Mouse (Mus musculus) hindbrain, embryonic 14.5 days (tissue): ENCODE results near the gene Tst. TPM values are rescaled to one million over a fixed set of nuclear protein-coding genes. Genes with fewer than 3 reads are reported as not detected.
A peak's percentile ranks its signal among the peaks of the same experiment; 100 is the strongest.

Experiments used
- ATAC-seq: fragments of 200-750 bp; cut with Nextera tagmentation; 2 replicates; pipeline ENCODE4 v1.8.0; 2017; ENCODE audit warnings: moderate number of reproducible peaks, mild to moderate bottlenecking, moderate TSS enrichment, moderate library complexity; ENCODE audit not compliant: low FRiP score
- DNase-seq: peaks from one replicate; pipeline ENCODE4 v3.0.0-alpha.2; 2015; ENCODE audit warnings: low spot score
- H3K27ac ChIP-seq: fragments of 300-500 bp; sonication (generic); 2 replicates; pipeline ENCODE4 v1.5.1; 2014; ENCODE audit warnings: mild to moderate bottlenecking, moderate library complexity
- H3K27me3 ChIP-seq: fragments of 300-500 bp; sonication (generic); 2 replicates; pipeline ENCODE4 v1.6.1; 2014; ENCODE audit warnings: mild to moderate bottlenecking, low read length, mixed read lengths; ENCODE audit not compliant: control insufficient read depth, insufficient read depth
- H3K36me3 ChIP-seq: fragments of 300-500 bp; sonication (generic); replicated peaks from 2 replicates; pipeline ENCODE4 v1.6.1; 2014; ENCODE audit not compliant: control insufficient read depth, insufficient read depth
- H3K4me1 ChIP-seq: fragments of 300-500 bp; sonication (generic); replicated peaks from 2 replicates; pipeline ENCODE4 v1.6.1; 2014; ENCODE audit warnings: antibody characterized with exemption, low read length, mixed read lengths; ENCODE audit not compliant: control insufficient read depth, insufficient read depth
- H3K4me2 ChIP-seq: fragments of 300-500 bp; sonication (generic); replicated peaks from 2 replicates; pipeline ENCODE4 v1.6.1; 2014; ENCODE audit warnings: mild to moderate bottlenecking, moderate library complexity
- H3K4me3 ChIP-seq: fragments of 300-500 bp; sonication (generic); replicated peaks from 2 replicates; pipeline ENCODE4 v1.5.1; 2014; ENCODE audit warnings: mild to moderate bottlenecking, low read length
- H3K9ac ChIP-seq: fragments of 300-500 bp; sonication (generic); 2 replicates; pipeline ENCODE4 v1.6.1; 2014
- H3K9me3 ChIP-seq: fragments of 300-500 bp; sonication (generic); 2 replicates; pipeline ENCODE4 v1.6.1; 2016; ENCODE audit warnings: low read length; ENCODE audit not compliant: control insufficient read depth
- WGBS: fragments of 180-500 bp; shearing (Covaris S2); extraction: QIAGEN DNeasy Blood & Tissue Kit; methylation state at CpG from one replicate; pipeline ENCODE4 v1.1.7; 2014; 5-methylcytosine and 5-hydroxymethylcytosine counted together
- polyA plus RNA-seq: library from polyadenylated mRNA; unstranded; fragments of >200 nt; fragmentation: Nextera tagmentation; extraction: Ambion mirVana; gene quantifications from 2 replicates; pipeline ENCODE4 v1.2.1, GENCODE M21; 2014

Tst gene
- 21.4 and 23.7 TPM in 2 replicates for polyA plus RNA-seq

GRCm38 (mm10) chr15:78405517-78406211, at the start of gene Tst:
Gene Tst (minus strand): TSS chr15:78405907.
- Histone ChIP-seq H3K36me3 (no peaks in the 10 kb centered on the region), H3K4me1 (peaks cover 41% of the 10 kb centered on the region), H3K9ac (peak within 1 kb of the TSS; percentile 65), H3K27me3 (peaks cover 26% of the 10 kb centered on the region), H3K4me2 (peak within 1 kb of the TSS; percentile 91), H3K27ac (peak within 1 kb of the TSS; percentile 83), H3K9me3 (no peaks in the 10 kb centered on the region), H3K4me3 (peak within 1 kb of the TSS; percentile 55)
- ATAC-seq (peak; percentile 68), DNase-seq (peak; percentile 82)
- WGBS, result 1% methylated on average over 34 of the region's 34 CpGs

GRCm38 (mm10) chr15:78455168-78455567, 49.5 kb upstream of the Tst start:
- ATAC-seq, result no peak
- DNase-seq, result no peak
- no peak overlapping the region for H3K4me3 ChIP-seq
- no peaks in the 10 kb centered on the region for H3K9me3 ChIP-seq
- no peak overlapping the region for H3K9ac ChIP-seq
- WGBS, result 77% methylated on average over 4 of the region's 4 CpGs
- H3K4me1 ChIP-seq, result no peaks in the 10 kb centered on the region
- H3K36me3 ChIP-seq, result no peaks in the 10 kb centered on the region
- no peak overlapping the region for H3K4me2 ChIP-seq
- H3K27me3 ChIP-seq, result no peaks in the 10 kb centered on the region
- H3K27ac ChIP-seq, result no peak overlapping the region

- DNase-seq, result no peak
- Histone ChIP-seq H3K36me3 (no peaks in the 10 kb centered on the region), H3K9ac (no peak overlapping the region), H3K4me2 (no peak overlapping the region), H3K27ac (no peak overlapping the region), H3K4me1 (0 out of 2 replicates have a peak, but pooled peaks cover 5% of the 10 kb centered on the region), H3K4me3 (no peak overlapping the region), H3K9me3 (no peaks in the 10 kb centered on the region), H3K27me3 (no peaks in the 10 kb centered on the region)
- ATAC-seq, result no peak
- WGBS, result 87% methylated on average over 3 of the region's 3 CpGs
These were observed 47.2 kb upstream of the Tst start for GRCm38 (mm10) chr15:78452929-78453328.

GRCm38 (mm10) chr15:78451201-78451600, 45.5 kb upstream of the Tst start:
- Histone ChIP-seq H3K9me3 (no peaks in the 10 kb centered on the region), H3K4me2 (no peak overlapping the region), H3K4me1 (0 out of 2 replicates have a peak, but pooled peaks cover 6% of the 10 kb centered on the region), H3K27ac (no peak overlapping the region), H3K27me3 (no peaks in the 10 kb centered on the region), H3K9ac (no peak overlapping the region), H3K36me3 (no peaks in the 10 kb centered on the region), H3K4me3 (no peak overlapping the region)
- ATAC-seq (no peak), DNase-seq (no peak)
- WGBS, result 73% methylated on average over 2 of the region's 2 CpGs

- WGBS, result 90% methylated on average over 6 of the region's 6 CpGs
- H3K9ac ChIP-seq, result no peak overlapping the region
- no peaks in the 10 kb centered on the region for H3K9me3 ChIP-seq
- no peak overlapping the region for H3K4me3 ChIP-seq
- H3K36me3 ChIP-seq, result no peaks in the 10 kb centered on the region
- H3K27ac ChIP-seq, result no peak overlapping the region
- ATAC-seq (no peak), DNase-seq (no peak)
- H3K4me2 ChIP-seq, result no peak overlapping the region
- H3K27me3 ChIP-seq, result no peaks in the 10 kb centered on the region
- H3K4me1 ChIP-seq, result 0 out of 2 replicates have a peak, but pooled peaks cover 6% of the 10 kb centered on the region
These were observed 44.7 kb upstream of the Tst start for GRCm38 (mm10) chr15:78450419-78450768.

GRCm38 (mm10) chr15:78449694-78450418, 44.1 kb upstream of the Tst start:
- 0 out of 2 replicates have a peak, but pooled peaks cover 6% of the 10 kb centered on the region for H3K4me1 ChIP-seq
- no peak overlapping the region for H3K9ac ChIP-seq
- no peaks in the 10 kb centered on the region for H3K36me3 ChIP-seq
- H3K4me2 ChIP-seq, result no peak overlapping the region
- H3K9me3 ChIP-seq, result no peaks in the 10 kb centered on the region
- H3K27ac ChIP-seq, result 0 out of 2 replicates have a peak overlapping the region, but pooled peaks have one; percentile 38
- DNase-seq, result peak; percentile 45
- no peak overlapping the region for H3K4me3 ChIP-seq
- ATAC-seq, result no peak
- WGBS, result 35% methylated on average over 7 of the region's 7 CpGs
- no peaks in the 10 kb centered on the region for H3K27me3 ChIP-seq

- WGBS, result 75% methylated on average over 6 of the region's 6 CpGs
- 0 out of 2 replicates have a peak, but pooled peaks cover 6% of the 10 kb centered on the region for H3K4me1 ChIP-seq
- no peak overlapping the region for H3K4me3 ChIP-seq
- ATAC-seq, result no peak
- no peaks in the 10 kb centered on the region for H3K9me3 ChIP-seq
- no peaks in the 10 kb centered on the region for H3K36me3 ChIP-seq
- H3K4me2 ChIP-seq, result no peak overlapping the region
- no peak for DNase-seq
- H3K27ac ChIP-seq, result no peak overlapping the region
- no peaks in the 10 kb centered on the region for H3K27me3 ChIP-seq
- no peak overlapping the region for H3K9ac ChIP-seq
These were observed 43.4 kb upstream of the Tst start for GRCm38 (mm10) chr15:78449131-78449530.

GRCm38 (mm10) chr15:78447746-78448535, 42.2 kb upstream of the Tst start:
- under 1% methylated on average over 22 of the region's 22 CpGs for WGBS
- ATAC-seq (peak; percentile 62; the same call in 1 of the 2 replicates), DNase-seq (peak; percentile 97)
- Histone ChIP-seq H3K36me3 (no peaks in the 10 kb centered on the region), H3K4me1 (0 out of 2 replicates have a peak, but pooled peaks cover 6% of the 10 kb centered on the region), H3K4me3 (peak overlapping the region; percentile 21), H3K27ac (peak overlapping the region; percentile 81), H3K4me2 (peak overlapping the region; percentile 63), H3K27me3 (no peaks in the 10 kb centered on the region), H3K9me3 (no peaks in the 10 kb centered on the region), H3K9ac (peak overlapping the region; percentile 54)

GRCm38 (mm10) chr15:78447121-78447520, 41.4 kb upstream of the Tst start:
- H3K9me3 ChIP-seq, result no peaks in the 10 kb centered on the region
- no peak overlapping the region for H3K27ac ChIP-seq
- H3K9ac ChIP-seq, result no peak overlapping the region
- no peak overlapping the region for H3K4me2 ChIP-seq
- no peak overlapping the region for H3K4me3 ChIP-seq
- 49% methylated on average over 7 of the region's 7 CpGs for WGBS
- no peak for ATAC-seq
- no peaks in the 10 kb centered on the region for H3K36me3 ChIP-seq
- H3K27me3 ChIP-seq, result no peaks in the 10 kb centered on the region
- DNase-seq, result no peak
- H3K4me1 ChIP-seq, result 0 out of 2 replicates have a peak, but pooled peaks cover 6% of the 10 kb centered on the region
